Mouse (Mus musculus): Measurements from ENCODE around the gene Dcun1d4.
"Not testable (repeated sequence)": the region's sequence is repeated elsewhere in the genome, so short reads cannot be mapped to it uniquely, and the experiment has no call there.

The Dcun1d4 gene

GRCm38 (mm10) chr5:73480700-73481099 is at the start of gene Dcun1d4:
Gene Dcun1d4, plus strand, starts transcription at chr5:73481000.
- no peak for DNase-seq

GRCm38 (mm10) chr5:73431581-73431980 is 49.2 kb upstream of the Dcun1d4 start:
- peak; percentile 87 for DNase-seq

- no peak for DNase-seq
These were observed 48.0 kb upstream of the Dcun1d4 start for GRCm38 (mm10) chr5:73432805-73433204.

- no peak for DNase-seq
These were observed 46.0 kb upstream of the Dcun1d4 start for GRCm38 (mm10) chr5:73434764-73435163.

- no peak for DNase-seq
These were observed 38.6 kb upstream of the Dcun1d4 start for GRCm38 (mm10) chr5:73442176-73442575.

GRCm38 (mm10) chr5:73450276-73450675 is 30.5 kb upstream of the Dcun1d4 start:
- DNase-seq, result no peak

DNA sequence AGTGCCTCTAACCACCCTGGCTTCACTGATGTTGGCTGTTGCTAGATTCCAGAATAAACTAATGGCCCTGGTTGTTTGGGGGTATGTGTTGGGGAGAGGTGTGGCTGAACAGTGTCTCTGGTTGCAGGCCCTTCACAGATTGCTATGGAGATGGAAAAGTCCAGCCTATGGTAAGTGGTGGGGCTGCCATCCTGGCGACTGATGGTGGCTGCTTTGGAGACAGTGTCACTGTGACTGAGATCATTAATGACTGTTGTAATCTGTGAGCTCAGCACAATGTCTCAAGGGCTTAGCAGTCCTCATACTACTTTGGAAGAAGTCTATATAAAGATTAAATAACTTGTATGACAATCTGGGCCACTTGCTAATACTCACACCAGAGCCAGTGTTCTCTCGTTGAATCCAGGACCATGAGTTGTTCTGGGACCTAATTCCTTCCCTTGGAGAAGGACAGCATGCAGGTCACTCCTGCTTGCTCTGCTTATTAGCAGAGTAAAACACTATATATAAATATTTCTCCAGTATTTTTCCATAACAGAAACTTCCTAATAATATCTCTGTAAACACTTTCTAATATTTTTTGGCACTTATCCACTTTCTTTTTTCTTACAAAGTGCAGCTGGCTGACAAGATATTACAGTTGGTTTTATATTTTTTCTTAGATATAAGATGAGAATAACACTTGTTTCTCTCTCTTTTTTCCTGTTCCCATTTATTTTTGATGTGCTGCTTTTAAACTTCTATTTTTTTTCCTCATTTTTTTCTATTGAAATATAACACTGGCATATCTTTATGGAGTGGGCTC is 26.1 kb upstream of the Dcun1d4 start:
- no peak for DNase-seq

- DNase-seq, result no peak
These were observed 25.5 kb upstream of the Dcun1d4 start for GRCm38 (mm10) chr5:73455307-73455687.

GRCm38 (mm10) chr5:73468462-73469433 is 12.1 kb upstream of the Dcun1d4 start:
- no peak for DNase-seq

GRCm38 (mm10) chr5:73474412-73475405 is 6.1 kb upstream of the Dcun1d4 start:
- DNase-seq, result peak; percentile 47

GRCm38 (mm10) chr5:73481401-73481800 is 601 bp downstream of the Dcun1d4 start:
- no peak for DNase-seq

DNA sequence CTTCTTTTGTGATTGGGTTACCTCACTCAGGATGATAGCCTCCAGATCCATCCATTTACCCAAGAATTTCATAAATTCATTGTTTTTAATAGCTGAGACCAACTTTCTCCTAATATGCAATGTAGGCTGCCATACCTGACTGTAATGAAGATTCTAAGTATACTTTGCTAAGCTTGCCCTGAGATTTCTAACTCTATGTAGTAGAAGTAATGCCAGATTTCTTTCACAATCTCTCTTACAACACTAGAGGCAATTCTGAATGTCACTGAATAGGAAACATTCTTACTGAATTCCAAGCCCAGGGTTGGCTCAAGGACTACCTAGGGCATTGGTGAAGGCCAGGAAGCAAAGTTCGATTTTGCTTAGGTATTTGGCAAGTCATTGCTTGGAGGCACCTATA is 1.6 kb downstream of the Dcun1d4 start:
- DNase-seq, result not testable (repeated sequence)

GRCm38 (mm10) chr5:73484016-73484615 is 3.3 kb downstream of the Dcun1d4 start:
- no peak for DNase-seq

GRCm38 (mm10) chr5:73486451-73486850 is 5.7 kb downstream of the Dcun1d4 start:
- DNase-seq, result no peak

DNA sequence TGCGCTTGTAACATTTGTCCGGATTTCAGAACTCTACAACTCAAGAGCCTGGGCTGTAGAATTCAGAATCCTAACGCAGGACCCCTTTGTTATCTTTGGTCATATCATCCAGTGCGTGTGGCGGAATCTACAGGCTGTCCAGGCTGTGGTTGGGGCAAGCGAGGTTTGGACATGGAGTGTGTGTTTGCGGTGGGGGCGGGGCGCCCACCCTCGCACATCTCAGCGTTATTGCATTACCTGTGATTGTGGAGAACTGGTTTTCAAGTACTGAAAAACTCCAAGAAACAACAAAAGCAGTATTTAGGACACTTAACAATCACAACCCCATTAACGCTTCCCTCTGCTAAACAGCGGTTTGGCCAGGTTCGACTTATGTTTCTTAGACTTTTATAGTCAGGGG is 9.1 kb downstream of the Dcun1d4 start:
- DNase-seq, result no peak

DNA sequence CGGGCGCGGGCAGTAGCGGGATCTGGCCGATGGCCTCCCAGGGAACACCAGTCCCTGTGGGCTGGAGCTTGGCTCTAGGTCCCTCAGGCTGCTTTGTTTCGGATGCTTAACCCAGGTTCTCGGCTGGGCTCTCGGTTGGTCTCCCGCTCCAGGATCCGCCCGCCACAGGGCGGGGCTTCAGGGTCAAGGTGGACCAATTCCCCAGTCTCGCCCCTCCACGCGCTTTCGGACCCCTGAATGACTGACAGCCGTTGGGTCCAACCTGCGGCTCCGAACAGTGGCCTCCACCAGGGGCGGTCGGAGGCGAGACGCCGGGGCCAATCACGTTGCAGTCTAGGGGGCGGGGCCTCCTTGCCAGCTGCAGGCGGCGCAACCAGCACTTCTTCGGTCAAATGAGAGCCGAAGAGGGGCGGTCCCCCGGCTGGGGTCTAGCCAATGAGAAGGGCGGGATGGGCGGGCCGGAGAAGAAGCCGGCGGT is 9.8 kb downstream of the Dcun1d4 start:
- peak; percentile 100 for DNase-seq

- DNase-seq, result peak; percentile 11
These were observed 10.5 kb downstream of the Dcun1d4 start for GRCm38 (mm10) chr5:73491074-73491836.

- peak; percentile 94 for DNase-seq
These were observed 11.3 kb downstream of the Dcun1d4 start for GRCm38 (mm10) chr5:73491837-73492720.

DNA sequence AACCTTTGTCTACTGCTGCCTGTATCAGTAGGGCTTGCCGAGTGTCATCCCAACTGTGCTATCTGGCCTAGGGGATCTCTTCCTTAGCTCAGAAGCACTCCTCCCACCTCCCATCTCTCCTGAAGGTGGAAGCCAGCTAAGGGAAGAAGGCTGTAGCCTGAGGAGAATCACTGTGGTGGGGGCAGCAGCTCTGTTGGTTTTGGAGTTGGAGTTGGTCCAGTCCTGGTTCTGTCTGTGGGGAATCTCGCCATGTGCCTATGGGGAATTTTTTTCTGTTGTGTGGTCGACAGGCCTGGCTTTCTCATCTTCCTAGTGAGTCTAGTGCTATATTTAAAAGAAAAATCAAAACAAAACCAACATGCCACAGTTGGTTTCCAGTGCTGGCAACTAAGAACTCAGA is 16.6 kb downstream of the Dcun1d4 start:
- DNase-seq, result no peak

GRCm38 (mm10) chr5:73498559-73498958 is 17.8 kb downstream of the Dcun1d4 start:
- DNase-seq, result peak; percentile 19
